Mouse (Mus musculus) ES-E14 (cell line): ENCODE measurements around the gene Tmem208.

Source experiments
- CHD2 ChIP-seq: IDR thresholded peaks from 2 replicates; pipeline ENCODE4 v1.6.1; 2014; ENCODE audit warnings: mild to moderate bottlenecking, low read depth, low read length, inconsistent platforms
- MAFK ChIP-seq: IDR thresholded peaks from 2 replicates; pipeline ENCODE4 v1.6.1; 2014; ENCODE audit warnings: mild to moderate bottlenecking, low read depth, low read length, inconsistent platforms; ENCODE audit not compliant: insufficient read depth
- ZC3H11A ChIP-seq: IDR thresholded peaks from 2 replicates; pipeline ENCODE4 v1.6.1; 2012; ENCODE audit warnings: low read depth, mild to moderate bottlenecking, inconsistent platforms, low read length, borderline replicate concordance
- ZNF384 ChIP-seq: IDR thresholded peaks from 2 replicates; pipeline ENCODE4 v1.6.1; 2012; ENCODE audit warnings: low read depth, low read length, inconsistent platforms

DNA sequence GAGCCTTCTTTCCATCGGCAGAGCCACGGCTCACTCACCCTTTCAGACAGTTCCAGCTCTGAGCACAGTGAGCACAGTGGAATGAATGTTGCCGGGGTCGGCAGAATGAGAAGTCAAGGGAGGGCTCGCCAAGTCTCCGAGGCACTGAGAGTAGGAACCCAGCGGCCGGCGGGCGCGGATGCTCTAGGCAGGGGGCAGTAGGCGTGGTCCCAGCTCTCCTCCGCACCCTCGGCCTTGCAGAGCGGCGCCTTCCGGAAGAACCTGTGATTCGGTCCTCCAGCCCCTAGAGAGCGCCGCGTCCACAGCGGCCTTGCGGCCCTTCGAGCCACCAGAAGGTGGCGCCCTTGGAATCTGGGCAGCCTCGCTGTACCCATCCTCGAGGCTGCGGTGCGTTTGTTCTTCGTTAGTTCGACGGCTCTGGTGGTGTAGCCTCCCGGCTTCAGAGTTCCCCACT, 48.4 kb downstream of the Tmem208 start:
- TF ChIP-seq CHD2 (no peak), ZNF384 (no peak), ZC3H11A (no peak), MAFK (no peak)
